Mouse (Mus musculus) T-helper 17 cell (primary cell): ENCODE results near the gene Bcr.

Experiments used
- in situ Hi-C, 2 experiments: fragments of 300-600 bp; cut with MboI, MseI; formaldehyde crosslinking; loops; 1 replicate in 1 of 2; 2 replicates in 1 of 2; pipeline ENCODE4 v1.15.1; 2025; ENCODE audit warnings: high pct_unique_total_duplicates in 2 of 2

Bcr gene

DNA sequence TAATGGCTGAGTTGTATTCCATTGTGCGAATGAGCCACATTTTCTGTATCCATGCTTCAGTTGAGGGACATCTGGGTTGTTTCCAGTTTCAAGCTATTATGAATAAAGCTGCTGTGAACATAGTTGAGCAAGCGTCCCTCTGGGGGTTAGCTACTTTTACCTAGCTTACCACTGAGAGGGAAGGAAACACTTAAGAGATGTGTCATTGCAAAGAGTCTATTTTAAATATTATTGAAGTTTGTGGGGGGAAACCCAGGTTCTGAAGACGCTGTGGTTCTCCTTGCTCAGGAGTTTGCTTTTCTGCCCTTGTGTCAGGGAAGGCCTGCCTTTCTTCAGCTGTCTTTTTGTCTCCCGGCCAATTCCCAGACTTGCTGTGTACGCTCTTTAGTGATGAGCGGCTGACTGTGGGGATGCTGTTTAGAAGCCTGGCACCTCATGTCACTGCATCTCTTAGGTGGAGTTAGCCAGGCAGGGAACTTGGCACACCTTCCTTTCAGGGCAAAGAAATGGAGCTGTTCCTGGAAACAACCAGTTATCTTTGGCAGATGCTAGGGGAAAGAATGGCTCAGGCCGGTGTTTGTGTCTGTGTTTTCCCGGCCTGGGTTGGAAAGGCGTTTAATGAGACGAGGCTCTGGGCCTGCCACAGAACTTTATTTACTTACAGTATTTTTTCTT lies 31.2 kb downstream of the Bcr start:
- in situ Hi-C loops: no loop called here

DNA sequence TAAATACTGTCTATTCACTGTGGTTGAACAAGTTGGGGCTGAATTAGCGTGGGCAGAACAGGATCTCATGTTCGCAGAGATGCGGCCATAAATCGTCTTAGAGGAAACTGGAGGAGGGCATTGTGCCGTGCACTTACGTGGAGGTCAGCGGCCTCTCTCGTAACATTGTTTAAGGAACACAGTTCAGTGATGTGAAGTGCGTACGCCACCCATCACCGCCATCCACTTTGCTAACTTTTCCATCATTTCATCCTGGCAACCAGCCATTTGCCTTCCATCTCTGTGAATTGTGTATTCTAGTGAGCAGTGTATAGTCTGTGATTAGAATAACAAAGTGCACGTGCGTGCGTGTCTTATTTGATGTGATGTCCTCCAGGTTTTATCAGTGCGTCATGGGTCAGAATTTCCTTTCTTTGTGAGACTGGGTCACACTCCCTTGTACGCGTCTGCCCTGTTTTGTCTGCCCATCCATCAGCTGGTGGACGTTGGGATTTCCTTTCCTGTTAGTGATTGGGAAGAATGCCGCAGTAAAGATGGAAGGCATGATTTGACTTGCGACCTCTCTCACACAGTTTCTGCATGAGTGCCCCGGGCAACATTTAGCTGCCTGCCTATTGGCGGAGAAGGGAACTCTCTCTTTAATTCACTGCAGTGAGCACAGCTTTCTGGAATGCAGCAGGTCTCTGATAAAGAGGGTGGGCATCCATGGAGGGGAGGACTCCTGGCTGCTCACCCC lies 33.0 kb downstream of the Bcr start:
- in situ Hi-C loops: no loop called here

DNA sequence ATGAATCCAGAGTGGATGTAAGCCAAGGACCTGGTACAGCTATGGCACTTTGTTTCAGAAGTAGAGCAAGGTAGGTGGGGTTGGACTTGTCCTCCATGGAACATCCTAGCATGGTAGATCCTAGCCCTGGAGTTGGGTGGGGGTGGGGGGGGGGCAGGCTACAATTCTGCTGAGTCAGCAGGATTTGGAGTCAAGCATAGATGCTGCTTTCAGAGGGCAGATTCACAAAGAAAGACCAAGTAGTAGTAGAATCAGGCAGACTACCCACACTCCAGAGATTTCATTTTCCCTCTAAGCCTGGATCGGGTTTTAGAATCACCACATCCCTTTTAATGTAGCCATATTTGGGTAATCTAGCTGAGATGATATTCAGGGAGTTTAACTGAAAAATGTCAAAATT lies 33.9 kb downstream of the Bcr start:
- in situ Hi-C loops: no loop called here

DNA sequence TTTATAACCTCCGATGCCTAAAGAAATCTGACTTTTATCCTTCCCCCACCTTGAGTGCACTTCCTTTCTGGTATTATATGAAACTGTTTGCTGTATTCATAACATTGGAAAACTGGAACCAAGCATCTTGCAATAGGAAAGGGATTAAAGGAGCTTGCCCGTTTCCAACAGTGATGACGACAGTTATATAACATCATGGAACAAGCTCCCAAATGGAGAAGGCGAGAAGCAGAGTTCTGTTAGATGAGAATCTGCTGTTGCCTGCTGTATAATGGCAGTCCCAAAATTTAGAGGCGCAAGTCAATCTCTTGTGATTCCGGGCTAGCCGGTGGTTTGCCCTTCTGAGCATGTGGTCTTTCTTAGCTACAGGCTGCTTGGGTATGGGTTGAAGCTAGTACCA lies 34.8 kb downstream of the Bcr start:
- in situ Hi-C loops: no loop called here

DNA sequence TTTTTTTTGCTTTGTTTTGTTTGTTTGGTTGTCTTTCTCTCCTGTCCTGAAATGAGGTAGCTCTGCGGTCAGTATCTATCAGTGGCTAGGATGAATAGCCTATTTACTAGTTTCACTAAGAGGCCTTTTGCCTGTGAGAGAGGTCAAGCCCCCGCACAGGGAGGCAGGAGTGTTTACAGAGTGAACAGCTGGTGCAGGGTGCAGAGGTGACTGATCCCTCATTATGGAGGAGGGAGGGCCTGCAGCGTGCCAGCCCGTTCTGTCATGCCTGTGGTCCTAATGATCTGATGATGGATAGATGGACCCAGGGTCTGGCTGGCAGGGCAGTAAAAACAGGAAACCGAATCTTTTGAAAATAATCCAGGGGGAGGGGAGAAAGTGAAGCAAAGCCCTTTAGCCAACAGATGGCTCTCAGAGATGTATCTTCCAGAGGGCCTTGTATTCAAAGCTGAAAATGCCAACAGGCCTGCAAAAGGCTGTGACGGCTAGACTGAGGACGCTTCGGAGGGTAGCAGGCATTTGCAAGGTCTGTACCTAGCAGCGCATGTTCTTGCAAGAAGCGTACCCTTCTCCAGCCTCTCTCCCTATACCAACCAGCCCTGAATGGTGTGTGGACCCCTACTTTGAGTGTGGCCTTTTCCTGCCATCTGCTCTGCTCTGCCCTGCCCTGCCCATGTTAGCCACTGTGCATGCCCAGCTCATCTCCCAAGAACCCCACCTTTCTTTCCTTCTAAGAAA lies 38.2 kb downstream of the Bcr start:
- in situ Hi-C loops: no loop called here

DNA sequence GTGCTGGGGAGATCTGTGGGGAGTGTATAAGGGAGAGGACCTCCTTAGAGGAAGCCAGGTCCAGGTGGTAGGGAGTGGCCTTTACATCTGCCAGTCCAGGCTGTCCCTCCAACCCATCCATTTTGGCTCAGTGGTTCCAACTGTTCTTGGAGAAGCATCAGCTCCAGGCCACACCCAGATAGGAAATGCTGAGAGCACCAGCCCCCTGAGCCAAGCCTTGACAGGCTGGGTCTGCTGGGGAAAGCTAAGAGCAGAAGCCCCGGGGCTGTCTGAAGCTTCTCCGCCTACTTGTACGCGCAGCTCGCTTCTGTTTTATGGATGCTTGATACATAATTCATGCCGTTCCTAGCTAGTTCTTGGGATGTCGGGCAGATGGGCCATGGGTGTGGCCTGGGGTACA lies 39.9 kb downstream of the Bcr start:
- in situ Hi-C loops: loop anchor here in 1 of 2 experiments (5.0 kb wide), 1 partner anchor 38 kb away; the partner anchor contains the start of gene Bcr

DNA sequence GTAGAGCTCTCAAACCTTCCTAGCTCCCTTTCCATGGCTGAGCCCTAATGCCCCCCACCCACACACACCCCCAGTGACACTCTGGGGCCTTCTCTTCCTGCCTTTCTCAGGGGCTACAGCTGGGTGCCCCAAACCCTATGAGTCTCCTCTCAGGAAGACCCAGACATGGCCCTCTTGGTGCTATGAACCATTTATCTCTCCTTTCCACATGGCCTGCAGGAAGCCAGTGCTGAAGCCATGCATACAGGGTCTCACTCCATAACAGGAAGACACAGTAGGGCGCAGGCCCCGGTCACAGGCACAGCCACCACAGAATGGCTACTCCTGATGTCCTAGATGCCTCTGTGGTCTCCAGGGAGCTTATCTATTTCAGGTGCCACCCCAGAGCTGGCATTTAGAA lies 43.1 kb downstream of the Bcr start:
- in situ Hi-C loops: loop anchor here in 1 of 2 experiments (5.0 kb wide), 1 partner anchor 41 kb away; the partner anchor contains the start of gene Bcr

DNA sequence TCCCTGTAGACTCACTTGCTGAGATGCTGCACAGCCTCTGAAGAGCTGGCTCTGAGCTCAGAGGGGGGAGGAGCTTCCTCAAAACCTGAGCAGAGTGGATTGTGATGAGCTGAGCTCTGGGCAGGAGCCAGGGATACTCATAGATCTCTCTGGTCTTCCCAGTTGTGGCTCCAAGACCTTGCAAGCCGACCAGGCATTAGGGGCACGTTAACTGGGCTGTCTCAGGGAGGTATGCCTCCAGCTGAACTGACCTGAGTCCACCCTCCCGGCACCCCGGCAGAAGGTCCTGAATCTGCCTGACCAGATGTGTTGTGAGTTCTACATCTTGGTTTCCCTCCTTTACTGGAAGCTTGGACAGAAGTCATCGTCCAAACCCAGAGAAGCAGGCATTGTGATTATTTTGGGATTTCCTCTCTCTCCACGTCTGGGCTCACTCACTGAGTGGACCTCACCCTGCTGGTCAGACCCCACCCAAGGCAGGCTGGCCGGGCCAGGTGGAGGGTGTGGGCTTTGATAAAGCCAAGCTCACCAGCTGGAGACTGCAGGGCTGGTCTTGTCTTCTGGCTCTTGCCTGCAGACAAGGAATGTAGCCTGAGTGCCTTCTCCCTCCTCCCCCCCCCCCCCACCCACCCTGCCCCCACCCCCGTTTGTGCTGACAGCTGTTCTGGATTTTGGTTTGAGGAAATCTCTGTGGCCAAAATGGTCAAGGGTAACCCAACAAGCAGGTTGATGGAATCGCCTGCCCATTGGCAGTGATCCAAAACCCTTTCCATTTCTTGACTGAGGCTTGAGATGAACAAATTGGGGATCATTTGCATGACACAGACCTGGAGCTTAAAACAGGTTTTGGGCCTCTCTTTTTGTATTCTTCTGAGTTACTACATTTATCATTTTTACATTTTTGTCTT lies 44.1 kb downstream of the Bcr start:
- in situ Hi-C loops: loop anchor here in 1 of 2 experiments (5.0 kb wide), 1 partner anchor 42 kb away; the partner anchor contains the start of gene Bcr

DNA sequence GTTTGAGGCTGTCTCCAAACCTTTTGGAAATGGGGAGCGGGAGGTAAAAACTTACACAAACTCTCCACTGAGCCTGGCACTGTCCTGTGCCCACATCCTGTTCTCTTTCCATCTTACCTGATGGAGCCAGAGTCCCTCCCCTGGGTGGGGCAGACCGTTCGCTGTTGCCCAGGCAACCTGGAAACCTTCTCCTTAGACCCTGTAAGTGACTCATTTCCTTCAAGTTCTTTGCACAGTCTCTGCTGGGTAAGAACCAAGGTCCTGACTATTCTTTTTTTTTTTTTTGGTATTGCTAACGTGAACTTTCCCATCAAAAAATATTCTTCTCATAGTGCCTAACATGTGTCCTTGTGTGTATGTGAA lies 44.7 kb downstream of the Bcr start:
- in situ Hi-C loops: no loop called here

DNA sequence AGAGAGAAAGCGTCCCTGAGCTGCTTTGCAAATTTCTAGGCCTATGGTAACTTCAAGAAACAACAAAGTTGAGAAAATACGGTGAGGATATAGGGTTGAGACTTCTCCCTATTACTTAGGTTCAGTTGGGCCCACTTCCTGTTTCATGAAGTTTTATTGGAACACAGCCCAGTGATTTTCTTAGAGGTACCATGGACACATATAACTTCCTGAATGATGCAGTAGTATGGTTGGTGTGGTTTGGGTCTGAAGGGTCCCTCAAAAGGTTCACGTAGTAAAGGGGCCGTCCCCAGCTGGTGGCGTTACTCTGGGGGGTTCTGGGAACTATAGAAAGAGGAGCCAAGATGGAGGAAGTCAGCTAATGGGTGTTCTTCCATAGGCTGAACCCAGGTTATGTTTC lies 45.3 kb downstream of the Bcr start:
- in situ Hi-C loops: no loop called here

DNA sequence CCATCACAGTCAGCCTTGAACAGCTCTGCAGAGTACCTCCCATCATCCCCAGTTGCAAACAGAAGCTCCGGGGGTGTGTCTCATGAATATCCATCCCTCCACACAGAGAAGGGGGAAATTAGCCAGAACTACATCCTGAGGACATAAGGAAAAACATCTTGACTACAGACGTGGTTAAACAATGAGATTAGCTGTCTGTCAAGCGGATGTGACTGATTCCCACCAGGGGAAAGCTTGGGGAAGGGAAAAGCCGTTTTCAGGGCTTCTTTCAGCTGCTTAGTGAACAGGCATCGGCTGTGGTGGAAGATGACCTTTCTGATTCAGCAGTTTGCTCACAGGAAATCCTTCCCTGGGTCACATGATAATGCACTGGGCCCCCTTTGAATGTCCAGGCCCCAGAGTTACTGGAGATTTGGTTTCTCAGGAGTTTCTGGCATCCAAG lies 46.6 kb downstream of the Bcr start:
- in situ Hi-C loops: no loop called here

DNA sequence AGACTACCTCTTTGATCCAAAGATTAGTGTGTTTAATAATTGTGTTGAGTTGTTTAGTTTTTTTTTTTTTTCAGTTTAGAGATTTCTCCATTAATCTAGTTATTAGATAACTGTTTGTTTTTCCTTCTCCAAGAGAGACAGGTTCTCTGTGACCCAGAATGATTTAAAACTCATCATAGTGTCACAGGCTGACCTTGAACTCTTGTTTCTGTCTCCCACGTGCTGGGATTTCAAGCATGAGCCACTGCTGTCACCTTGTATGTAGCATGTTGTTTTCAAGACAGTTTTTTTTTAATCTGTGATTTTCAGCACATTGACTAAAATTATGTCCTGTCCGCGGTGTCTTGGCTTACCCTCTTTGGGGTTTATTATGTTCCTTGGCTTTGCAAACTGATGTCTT lies 47.7 kb downstream of the Bcr start:
- in situ Hi-C loops: no loop called here

DNA sequence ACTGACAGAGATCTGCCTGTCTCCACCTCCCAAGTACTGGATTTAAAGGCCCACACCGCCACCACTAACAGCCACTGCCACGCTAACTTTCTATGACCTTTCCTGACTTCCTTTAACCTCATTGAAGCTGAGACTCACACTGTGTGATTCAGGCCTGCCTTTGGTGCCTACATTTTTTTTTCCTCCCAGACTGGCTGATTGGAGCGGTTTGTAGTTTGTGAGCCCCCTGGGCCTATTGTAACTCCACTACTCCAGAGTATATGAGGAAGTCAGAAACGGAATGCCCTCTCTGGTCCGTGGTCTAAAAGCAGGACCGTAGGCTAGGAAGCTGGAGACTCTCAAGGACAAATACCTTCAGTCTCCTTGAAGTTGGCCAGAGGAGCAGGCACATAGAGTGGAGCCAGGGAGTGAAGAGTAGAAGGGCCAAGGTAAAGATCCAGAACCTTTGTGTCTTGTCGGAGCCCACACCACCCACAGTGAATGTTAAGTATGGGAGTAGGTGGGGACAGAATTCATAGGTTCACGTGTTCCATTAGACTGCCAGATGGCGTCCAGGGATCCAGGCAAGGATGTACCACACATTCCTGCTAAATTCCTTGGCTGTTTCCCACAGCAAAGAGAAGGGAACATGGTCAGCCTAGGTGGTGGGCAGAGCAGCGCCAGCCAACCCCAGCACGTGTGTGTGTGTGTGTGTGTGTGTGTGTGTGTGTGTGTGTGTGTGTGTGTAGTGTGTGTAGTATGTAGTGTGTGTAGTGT lies 51.2 kb downstream of the Bcr start:
- in situ Hi-C loops: no loop called here

DNA sequence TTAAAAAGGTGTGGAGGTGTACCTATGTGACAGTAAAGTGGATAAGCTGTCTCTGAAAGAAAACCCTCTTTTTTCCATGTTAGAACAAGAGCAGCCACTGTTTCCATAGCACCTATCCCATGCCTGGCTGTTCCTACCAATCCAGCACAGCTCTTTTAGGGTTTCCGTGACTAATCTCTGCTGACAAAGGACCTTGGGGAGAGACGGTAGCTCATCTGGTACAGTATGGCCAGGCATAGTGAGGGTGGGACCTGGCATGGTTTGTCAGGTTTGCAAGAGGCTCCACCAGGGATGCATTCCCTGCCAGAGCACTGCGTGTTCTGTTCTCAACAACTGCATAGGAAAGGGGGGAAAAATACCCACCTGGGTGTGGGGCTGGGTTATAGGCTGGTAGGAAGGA lies 52.0 kb downstream of the Bcr start:
- in situ Hi-C loops: no loop called here

DNA sequence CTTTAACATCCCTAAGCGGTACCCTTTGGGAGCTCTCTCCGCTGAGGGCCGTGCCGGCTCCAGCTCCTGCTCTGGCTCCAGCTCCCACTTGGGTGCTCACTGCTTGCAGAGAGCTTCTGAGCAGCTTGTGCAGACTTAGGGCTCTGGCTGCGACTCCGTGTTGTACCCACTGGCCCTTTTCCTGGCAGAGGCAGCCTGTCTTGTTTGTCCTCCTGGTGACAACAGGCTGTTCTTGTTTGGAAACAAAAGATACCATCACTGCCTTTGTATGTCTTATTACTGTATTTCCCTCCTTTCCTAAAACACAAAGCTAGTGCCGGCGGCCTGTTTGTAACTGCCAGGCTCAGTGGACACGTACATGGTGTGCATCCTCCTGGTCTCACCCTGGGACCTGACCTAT lies 53.2 kb downstream of the Bcr start:
- in situ Hi-C loops: no loop called here

DNA sequence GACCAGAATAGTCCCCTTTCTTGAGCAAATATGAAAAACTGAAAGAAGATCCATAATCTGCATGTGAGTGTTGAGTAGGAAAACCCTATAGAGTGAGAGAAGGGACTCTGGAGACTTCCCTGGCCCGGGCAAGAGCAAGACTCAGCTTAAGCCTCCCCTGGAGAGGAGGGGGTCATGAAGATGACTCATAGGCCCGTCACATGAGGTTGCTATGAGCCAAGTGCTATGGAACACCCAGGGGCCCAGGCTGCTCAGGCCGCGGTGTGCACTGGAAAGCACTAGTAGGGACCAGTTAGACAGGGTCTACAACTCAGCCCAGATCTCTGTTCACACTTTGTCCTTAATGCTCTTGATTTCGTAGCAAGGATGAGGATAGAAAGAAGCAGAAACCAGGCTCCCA lies 54.8 kb downstream of the Bcr start:
- in situ Hi-C loops: no loop called here

DNA sequence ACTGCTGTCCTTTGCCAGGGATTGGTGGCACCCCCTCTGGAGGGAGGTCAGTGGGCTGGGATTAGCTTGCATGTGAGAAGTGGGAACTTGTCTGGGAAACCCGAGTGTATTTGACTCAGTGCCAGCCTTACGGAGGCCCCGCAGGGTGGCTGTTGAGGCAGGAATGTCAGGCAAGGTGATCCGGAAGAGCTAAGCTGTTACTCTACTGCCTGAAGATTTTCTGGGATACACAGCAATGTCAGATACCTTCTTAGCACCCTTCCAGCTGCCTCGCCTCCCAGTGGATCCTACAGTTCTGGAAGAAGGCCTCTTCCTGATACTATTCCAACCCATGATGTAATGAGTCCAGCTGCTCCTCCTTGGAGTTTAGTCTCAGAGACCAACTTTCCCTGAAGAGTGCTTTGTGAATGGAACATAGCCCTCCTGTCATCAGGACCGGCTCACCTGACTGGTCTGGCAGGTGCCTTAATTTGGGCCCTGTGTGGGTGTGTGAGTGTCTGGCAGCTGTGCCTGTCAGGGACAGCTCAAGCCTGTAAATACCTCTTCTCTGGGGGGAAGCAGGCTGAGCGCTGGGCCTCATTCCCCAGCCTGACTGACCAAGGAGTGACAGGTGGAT lies 56.6 kb downstream of the Bcr start:
- in situ Hi-C loops: no loop called here

DNA sequence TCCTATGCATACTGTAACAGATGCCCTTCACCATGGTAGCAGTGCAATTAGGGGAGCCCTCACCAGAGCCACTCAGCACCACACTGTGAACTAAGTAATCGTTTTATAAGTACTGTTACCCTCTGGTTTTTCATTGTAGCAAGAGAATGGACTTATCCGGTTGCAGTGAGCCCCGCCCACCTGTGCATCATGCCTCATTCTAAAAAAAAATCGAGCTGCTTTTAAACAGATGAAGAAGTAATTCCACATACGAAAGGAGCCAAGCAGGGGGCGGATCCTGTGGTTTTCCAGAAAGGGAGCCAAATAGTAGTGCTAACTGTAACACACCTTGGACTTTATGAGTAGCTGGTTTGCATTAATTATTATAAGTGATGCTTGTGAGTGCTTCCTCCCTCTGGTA lies 58.1 kb downstream of the Bcr start:
- in situ Hi-C loops: no loop called here

DNA sequence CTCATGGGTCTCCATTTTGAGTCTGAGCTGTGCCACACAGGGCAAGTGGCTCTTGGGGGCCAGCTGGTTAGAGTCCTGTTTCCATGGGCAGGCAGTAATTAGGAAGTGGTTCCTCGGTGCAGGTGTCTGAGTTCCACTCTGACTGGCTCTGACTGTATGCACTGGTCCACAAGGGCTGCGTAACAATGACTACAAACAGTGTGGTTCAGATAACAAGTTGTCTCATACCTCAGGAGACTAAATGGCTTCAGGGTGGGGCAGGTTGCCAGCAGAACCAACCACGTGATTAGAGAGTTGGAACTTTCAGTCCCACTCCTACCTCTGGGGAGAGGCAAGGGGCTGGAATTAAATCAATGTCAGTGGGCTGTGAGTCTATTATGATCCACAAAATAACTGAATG lies 59.0 kb downstream of the Bcr start:
- in situ Hi-C loops: no loop called here

DNA sequence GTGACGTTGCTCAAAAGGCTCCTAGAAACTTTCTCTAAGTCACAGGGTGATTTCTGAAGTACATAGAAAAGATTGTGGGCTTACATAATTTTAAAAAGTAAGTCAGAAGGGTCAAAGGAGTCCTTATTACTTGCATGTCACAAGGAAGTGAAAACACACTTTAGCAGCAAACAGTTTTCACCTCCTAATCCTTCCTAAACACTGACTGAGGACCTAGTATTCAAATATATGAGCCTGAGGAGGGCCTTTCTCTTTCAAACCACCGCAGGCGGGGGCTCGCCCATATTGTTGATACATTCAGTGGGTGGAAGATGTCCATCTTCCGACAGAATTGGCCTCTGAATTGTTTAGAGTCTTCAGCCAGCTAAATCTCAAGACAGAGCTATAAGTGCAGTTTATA lies 59.8 kb downstream of the Bcr start:
- in situ Hi-C loops: no loop called here
